Mouse (Mus musculus): ENCODE measurements around the gene Spata21. TPM values are rescaled to one million over a fixed set of nuclear protein-coding genes. Genes with fewer than 3 reads are reported as not detected.
"Not testable (repeated sequence)": the region's sequence is repeated elsewhere in the genome, so short reads cannot be mapped to it uniquely, and the experiment has no call there.

Gene Spata21
- total RNA-seq, 2 experiments from 2014 or later: 0.17 to 0.59 TPM

- intact Hi-C loops (cut with DNase I): no loop called here
- DNase-seq (ENCODE audit: extremely low spot score in 1 of 2, low spot score in 2 of 2): no peak
Observed at GRCm38 (mm10) chr4:141115398-141115797, 27.3 kb downstream of the Spata21 start.

DNA sequence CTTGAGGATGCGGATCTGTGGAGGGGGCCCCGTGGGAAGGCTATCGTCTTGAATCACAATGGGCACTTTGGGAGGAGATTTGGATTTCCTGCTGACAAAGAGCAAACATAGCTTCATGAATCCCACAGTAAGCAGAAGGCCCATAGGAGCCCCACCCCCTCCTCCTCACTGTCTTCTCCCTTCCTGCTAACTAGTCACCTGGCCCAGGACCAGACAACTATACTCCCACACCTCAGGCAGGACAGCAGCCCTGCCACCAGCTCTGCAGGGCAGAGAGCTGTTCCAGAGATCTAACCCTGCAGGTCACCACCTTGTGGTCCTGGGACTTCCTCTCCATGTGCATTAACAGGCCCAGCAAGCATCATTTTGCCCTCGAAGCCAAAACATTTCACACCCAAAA, 30.6 kb downstream of the Spata21 start:
- intact Hi-C loops (cut with DNase I): no loop called here
- DNase-seq (ENCODE audit: extremely low spot score in 1 of 2, low spot score in 2 of 2): no peak

DNA sequence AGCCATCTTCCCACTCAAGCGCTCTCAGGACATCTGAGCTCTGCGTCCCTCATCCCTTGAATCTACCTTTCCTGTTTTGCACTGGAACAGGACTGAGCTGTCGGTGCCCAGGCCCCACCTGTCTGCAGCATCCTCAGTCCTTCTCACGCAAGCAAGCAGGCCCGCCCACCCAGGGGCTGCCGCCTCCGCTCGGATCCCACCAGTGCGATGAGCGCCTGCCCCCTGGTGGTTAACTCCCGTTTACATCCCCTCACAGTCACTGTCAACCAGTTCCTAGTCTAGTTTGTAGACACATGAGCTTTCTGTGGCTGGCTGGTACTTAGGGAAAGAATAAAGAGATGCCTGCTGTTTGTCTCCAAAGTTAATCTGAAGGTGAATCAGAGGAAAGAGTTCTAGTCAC, 32.6 kb downstream of the Spata21 start:
- peak; percentile 59 to 83 for DNase-seq (ENCODE audit: extremely low spot score in 1 of 2, low spot score in 2 of 2)
- intact Hi-C loops (cut with DNase I): loop anchor here (5.0 kb wide), 1 partner anchor 43 kb away; the partner anchor contains the start of gene Necap2

DNA sequence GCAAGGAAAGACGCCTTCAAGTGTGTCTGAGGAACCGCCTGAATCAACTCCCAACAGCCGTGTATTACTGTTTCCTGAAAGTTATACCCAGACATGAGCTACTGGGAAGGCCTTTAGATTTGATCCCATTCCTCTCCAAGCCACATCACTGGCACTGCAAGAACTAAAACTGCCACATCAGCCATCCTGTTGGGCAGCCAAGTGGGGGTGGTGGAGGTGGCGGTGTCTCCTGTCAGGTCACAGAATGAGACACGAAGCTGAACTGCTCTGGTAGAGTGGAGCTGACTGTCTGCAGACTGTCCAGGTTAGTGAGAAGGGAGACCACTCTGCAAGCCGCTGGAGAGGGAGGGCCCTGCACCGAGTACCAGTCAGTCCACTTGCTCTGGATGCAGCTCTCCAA, 34.5 kb downstream of the Spata21 start:
- no peak for DNase-seq (ENCODE audit: extremely low spot score in 1 of 2, low spot score in 2 of 2)
- intact Hi-C loops (cut with DNase I): loop anchor here (5.0 kb wide), 1 partner anchor 45 kb away; the partner anchor contains the start of gene Necap2

DNA sequence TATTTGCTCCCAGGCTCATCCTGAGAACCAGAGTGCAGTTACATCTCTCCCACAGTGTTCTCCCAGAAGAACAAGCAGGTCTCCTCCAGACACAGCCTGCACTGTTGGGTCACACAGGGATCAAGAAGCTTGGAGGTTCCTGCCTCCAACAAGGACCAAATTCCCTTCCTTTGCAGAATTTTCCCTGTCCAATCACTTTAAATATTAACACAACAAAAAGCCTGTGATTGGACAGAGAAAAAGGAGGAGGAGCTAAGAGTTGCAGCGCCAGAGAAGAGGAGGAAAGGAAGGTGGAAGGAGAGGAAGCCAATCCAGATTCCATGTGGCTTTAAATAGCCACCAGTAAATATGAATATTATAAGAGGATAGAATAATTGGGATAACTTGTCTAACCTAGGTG, 34.9 kb downstream of the Spata21 start:
- intact Hi-C loops (cut with DNase I): loop anchor here (5.0 kb wide), 1 partner anchor 46 kb away; the partner anchor contains the start of gene Necap2
- DNase-seq (ENCODE audit: extremely low spot score in 1 of 2, low spot score in 2 of 2): no peak

GRCm38 (mm10) chr4:141129190-141129710, 41.1 kb downstream of the Spata21 start:
- intact Hi-C loops (cut with DNase I): no loop called here
- DNase-seq (ENCODE audit: extremely low spot score in 1 of 2, low spot score in 2 of 2): no peak

DNA sequence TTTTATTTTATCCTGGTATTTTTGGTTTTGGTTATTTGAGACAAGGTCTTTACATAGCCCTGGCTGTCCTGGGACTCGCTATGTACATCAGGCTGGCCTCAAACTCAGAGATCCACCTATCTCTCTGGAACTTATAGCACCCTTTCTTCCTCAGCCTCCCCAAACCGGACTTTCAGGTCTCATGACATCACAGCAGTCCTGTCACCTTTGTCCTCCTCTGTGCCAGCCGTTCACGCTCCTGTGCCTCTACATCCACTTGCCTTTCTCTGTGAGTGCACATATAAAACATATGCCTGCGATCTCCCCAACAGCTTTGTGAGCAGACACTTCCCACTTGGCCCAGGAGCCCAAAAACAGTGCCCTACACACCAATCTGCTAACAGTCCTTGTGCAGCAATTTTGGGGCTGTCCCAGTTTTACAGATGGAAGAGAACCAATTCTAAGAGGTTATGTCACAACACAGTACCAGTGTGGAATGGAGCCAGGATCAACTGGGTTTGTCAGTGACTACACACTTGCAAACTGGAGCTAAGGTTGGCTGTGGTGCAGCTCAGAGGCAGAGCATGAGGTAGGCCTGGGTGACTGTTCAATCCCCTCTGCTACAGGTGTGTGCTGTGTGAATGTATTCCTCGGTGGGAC, 42.7 kb downstream of the Spata21 start:
- no peak for DNase-seq (ENCODE audit: extremely low spot score in 1 of 2, low spot score in 2 of 2)
- intact Hi-C loops (cut with DNase I): no loop called here

DNA sequence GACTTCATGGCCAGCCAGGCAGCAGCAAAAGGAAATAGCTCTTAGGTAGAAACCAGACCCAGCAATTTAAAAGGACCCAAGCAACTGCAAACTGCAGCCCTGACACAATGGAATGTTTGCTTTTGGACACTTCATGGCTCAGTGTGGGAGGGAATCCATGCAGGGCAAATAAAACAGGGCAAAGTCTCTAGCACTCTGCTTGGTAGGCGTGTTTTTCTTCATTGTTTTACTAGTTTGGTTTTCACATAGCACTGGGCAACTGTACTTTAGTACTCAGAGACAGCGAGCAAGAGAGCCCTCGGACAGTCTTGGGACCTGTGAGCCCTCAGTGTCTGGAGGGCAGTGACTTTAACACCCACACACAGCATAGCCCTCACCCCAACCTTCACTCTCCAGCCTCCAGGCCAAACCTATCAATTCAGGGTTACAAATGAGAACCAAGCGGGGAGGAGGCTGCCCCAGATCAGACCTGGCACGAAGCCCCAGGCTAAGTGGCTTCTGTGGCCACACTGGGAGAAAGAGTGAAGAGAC, 43.5 kb downstream of the Spata21 start:
- intact Hi-C loops (cut with DNase I): no loop called here
- DNase-seq (ENCODE audit: extremely low spot score in 1 of 2, low spot score in 2 of 2): no peak

DNA sequence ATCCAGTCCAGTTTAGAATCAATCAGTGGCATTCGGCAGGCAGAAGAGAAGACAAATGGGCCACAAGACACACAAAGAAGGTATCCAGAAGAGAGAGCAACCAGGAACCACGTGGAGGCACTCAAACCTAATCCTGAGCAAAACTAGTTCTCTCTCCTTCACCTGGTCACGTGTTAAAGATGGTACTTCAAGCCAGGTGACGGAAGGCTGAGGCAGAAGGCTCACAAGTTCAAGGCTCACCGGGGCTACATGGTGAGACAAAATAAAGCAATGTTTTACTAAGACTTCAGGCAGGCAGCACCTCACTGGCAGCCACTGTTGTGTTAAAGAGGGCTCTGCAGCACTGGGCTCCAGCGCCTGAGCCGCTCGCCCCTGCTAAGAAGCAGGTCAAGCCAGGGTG, 44.1 kb downstream of the Spata21 start:
- intact Hi-C loops (cut with DNase I): no loop called here
- no peak for DNase-seq (ENCODE audit: extremely low spot score in 1 of 2, low spot score in 2 of 2)

- intact Hi-C loops (cut with DNase I): no loop called here
- no peak for DNase-seq (ENCODE audit: extremely low spot score in 1 of 2, low spot score in 2 of 2)
Observed at GRCm38 (mm10) chr4:141133227-141133626, 45.1 kb downstream of the Spata21 start.

DNA sequence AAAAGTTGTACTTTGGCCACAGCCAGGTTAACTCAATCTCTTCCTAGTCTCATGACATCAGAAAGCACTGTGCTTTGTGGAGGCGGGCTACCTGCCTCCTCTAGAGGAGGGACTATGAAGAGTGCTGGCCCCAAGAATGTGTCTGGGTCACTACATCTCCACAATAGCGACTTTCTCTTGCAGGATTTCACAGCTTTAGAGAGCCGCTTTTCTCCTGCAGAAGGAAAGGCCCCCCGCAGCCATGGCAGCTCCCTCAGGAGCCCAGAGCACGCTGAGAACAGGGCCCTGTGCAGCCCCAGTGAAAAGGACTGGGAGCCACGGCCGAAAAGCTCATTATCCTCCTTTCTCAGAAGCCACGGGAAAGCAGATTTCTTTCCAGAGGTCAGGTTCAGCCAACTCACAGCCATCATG, 45.9 kb downstream of the Spata21 start:
- intact Hi-C loops (cut with DNase I): no loop called here
- no peak for DNase-seq (ENCODE audit: extremely low spot score in 1 of 2, low spot score in 2 of 2)

DNA sequence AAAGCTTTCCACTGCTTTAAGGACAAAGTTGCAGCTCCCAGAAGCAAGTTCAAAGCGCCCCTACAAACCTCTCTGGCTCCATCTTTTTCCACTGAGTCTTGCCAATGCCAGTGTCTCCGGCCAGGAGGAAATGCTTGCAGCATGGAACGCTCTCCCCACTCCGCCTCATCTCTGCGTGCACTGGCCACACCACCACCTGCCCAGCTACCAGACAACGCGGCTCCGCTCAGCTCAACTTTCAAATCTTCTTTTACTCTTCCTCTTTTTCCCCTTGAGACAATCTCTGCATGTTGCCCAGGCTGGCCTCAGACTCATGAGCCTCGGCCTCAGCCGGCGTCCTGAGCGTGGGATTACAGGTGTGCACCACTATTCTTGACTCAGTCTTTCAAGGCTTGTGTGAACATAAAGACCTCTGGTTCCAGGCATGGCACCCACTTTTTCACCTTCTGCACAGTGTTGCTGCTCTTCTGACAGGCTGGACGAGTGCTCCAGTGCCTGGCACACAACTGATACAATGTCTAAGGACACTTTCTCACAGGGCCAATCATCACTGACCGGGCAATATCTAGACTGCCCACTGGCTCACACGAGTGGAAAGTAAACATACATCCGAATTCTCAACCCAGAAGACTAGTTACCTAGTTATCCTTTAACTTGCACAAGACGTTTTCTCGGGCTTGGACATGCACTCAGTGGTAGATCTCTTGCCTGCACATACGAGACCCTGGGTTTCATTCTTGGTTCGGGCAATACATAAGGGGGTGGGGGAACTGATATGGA, 46.8 kb downstream of the Spata21 start:
- intact Hi-C loops (cut with DNase I): no loop called here
- DNase-seq (ENCODE audit: extremely low spot score in 1 of 2, low spot score in 2 of 2): no peak

GRCm38 (mm10) chr4:141136126-141136525, 48.0 kb downstream of the Spata21 start:
- intact Hi-C loops (cut with DNase I): no loop called here
- no peak for DNase-seq (ENCODE audit: extremely low spot score in 1 of 2, low spot score in 2 of 2)

- DNase-seq (ENCODE audit: extremely low spot score in 1 of 2, low spot score in 2 of 2); intact Hi-C loops (cut with DNase I): not testable (repeated sequence)
Observed at GRCm38 (mm10) chr4:141137740-141138139, 49.6 kb downstream of the Spata21 start.

GRCm38 (mm10) chr4:141138425-141139115, 50.4 kb downstream of the Spata21 start:
- intact Hi-C loops (cut with DNase I): no loop called here
- DNase-seq (ENCODE audit: extremely low spot score in 1 of 2, low spot score in 2 of 2): no peak

DNA sequence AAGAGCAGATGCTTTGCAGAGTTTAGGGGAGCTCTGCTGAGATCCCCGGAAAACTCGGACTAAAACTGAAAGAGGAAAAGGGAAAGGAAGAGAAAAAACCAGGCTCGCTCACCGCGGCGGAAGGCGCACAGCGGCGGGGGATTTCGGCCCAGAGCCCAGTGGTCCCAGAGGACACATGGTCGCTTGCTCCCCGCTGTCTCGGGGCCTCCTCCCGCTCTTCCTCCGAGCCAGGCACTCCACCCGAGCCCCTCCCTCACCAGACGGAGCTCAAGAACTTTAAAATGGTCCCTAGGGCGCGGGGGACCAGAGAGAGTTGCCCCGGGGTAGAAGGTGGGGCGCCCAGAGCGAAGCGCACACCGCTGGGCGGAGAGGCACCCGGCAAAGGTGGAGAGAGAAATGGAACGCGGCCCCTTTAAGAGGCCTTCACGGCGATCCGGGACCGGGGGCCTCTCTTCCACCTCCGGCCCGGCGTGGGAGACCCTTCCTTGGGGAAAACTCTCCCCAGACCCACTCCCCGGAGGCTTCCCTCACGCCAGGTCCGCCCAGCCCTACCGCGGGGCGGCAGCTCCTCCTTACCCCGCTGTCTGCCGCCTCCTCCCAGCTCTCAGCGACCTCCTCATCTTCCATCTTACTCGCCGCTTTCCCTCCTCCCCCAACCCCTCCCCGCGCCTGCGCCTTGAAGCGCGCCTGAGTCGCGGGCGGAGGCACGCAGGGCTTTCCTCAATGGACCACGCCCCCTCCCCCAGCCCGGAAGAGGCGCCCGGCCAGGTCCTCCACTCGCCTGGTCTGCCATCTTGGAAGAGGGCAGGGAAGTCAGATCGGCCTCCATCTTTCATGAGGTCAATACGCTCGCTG, 51.2 kb downstream of the Spata21 start, which contains the start of gene Szrd1:
Gene Szrd1 (minus strand): TSS at position 660 of the 855 bp plus-strand sequence.
- intact Hi-C loops (cut with DNase I): no loop called here
- peak; percentile 98 to 100 for DNase-seq (ENCODE audit: extremely low spot score in 1 of 2, low spot score in 2 of 2)

DNA sequence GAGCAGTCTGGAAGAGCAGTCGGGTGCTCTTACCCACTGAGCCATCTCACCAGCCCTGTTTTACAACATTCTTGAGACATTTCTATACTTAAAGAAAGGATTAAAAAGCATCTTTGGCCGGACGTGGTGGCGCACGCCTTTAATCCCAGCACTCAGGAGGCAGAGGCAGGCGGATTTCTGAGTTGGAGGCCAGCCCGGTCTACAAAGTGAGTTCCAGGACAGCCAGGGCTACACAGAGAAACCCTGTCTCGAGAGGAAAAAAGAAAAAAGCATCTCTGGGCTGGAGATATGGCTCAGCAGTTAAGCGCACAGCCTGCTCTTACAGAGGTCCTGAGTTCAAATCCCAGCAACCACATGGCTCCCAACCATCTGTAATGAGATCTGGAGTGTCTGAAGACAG, 52.2 kb downstream of the Spata21 start:
- not testable (repeated sequence) for DNase-seq (ENCODE audit: extremely low spot score in 1 of 2, low spot score in 2 of 2)
- intact Hi-C loops (cut with DNase I): loop anchor here (5.0 kb wide), 1 partner anchor 222 kb away; no protein-coding TSS in a partner anchor

- no peak for DNase-seq (ENCODE audit: extremely low spot score in 1 of 2, low spot score in 2 of 2)
- intact Hi-C loops (cut with DNase I): loop anchor here (5.0 kb wide), 1 partner anchor 221 kb away; no protein-coding TSS in a partner anchor
Observed at GRCm38 (mm10) chr4:141140967-141141366, 52.8 kb downstream of the Spata21 start.
